Mouse (Mus musculus): ENCODE measurements around the gene Cdc25b. TPM values are rescaled to one million over a fixed set of nuclear protein-coding genes. Genes with fewer than 3 reads are reported as not detected.
A peak's percentile ranks its signal among the peaks of the same experiment; 100 is the strongest.

The Cdc25b gene
- polyA plus RNA-seq, 1 experiment from 2014 or later = 51.8 TPM

DNA sequence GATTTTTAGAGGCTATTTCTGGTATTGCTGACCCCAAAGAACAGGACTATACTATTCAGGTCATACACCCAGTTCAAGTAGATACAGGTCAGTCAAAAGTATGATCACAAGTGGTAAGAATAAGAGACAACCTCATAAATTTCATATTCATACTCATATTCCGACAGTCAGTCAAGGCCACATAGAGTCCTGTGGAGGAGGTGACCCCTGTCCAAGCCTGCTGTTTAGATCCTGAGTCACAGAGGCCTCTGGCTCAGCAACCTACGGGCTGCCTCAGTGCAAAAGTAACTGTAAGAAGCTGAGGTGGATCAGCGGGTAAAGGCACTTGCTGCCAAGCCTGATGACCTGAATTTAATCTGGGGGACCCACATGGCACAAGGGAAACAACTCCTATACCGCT, 32.7 kb upstream of the Cdc25b start:
- Histone ChIP-seq H3K4me2 (ENCODE audit: low read length) (no peak overlapping the region), H3K4me3 (ENCODE audit: low read depth, low read length) (no peak overlapping the region), H3K36me3 (ENCODE audit: control insufficient read depth, insufficient read depth, low read length) (peaks cover 32% of the 10 kb centered on the region), H3K4me1 (replicated peaks; ENCODE audit: control insufficient read depth, insufficient read depth, low read length) (peaks cover 5% of the 10 kb centered on the region), H3K27ac (ENCODE audit: low read depth) (no peak overlapping the region), H3K9me3 (ENCODE audit: control insufficient read depth, low read length) (no peaks in the 10 kb centered on the region), H3K27me3 (replicated peaks; ENCODE audit: control insufficient read depth, insufficient read depth, low read length) (no peaks in the 10 kb centered on the region), H3K9ac (ENCODE audit: low read length) (no peak overlapping the region)
- 96% methylated on average over 4 of the region's 4 CpGs for WGBS
- DNase-seq (ENCODE audit: low spot score) = no peak
- ATAC-seq (replicated peaks; ENCODE audit: low FRiP score, low TSS enrichment, low read depth) = no peak

DNA sequence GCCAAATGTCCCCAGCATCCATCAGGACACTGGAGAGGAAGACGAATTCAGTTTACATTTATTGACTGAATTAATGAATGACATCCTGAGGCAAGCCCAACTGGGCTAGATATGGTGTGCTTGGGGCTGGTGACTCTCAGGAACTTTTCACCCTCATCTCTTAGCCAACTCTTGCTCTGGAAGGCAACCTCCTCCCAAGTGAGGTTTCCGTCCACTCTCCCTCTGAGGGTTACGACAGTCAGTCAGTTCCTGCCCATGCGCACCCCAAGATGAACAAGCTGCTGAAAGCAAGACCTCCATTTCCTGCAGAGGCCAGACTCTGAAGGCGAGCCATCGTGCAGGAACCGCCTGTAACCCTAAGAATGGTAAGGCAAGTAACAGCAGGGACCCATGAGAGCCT, 29.8 kb upstream of the Cdc25b start:
- H3K4me3 ChIP-seq (ENCODE audit: low read depth, low read length) = no peak overlapping the region
- DNase-seq (ENCODE audit: low spot score) (no peak), ATAC-seq (replicated peaks; ENCODE audit: low FRiP score, low TSS enrichment, low read depth) (no peak)
- no peak overlapping the region for H3K4me2 ChIP-seq (ENCODE audit: low read length)
- no peaks in the 10 kb centered on the region for H3K9me3 ChIP-seq (ENCODE audit: control insufficient read depth, low read length)
- no peak overlapping the region for H3K27ac ChIP-seq (ENCODE audit: low read depth)
- no peaks in the 10 kb centered on the region for H3K27me3 ChIP-seq (replicated peaks; ENCODE audit: control insufficient read depth, insufficient read depth, low read length)
- no peak overlapping the region for H3K9ac ChIP-seq (ENCODE audit: low read length)
- peaks cover 15% of the 10 kb centered on the region; the same call in 1 of the 2 replicates for H3K36me3 ChIP-seq (ENCODE audit: control insufficient read depth, insufficient read depth, low read length)
- H3K4me1 ChIP-seq (replicated peaks; ENCODE audit: control insufficient read depth, insufficient read depth, low read length) = peaks cover 6% of the 10 kb centered on the region
- WGBS = 92% methylated on average over 7 of the region's 7 CpGs

DNA sequence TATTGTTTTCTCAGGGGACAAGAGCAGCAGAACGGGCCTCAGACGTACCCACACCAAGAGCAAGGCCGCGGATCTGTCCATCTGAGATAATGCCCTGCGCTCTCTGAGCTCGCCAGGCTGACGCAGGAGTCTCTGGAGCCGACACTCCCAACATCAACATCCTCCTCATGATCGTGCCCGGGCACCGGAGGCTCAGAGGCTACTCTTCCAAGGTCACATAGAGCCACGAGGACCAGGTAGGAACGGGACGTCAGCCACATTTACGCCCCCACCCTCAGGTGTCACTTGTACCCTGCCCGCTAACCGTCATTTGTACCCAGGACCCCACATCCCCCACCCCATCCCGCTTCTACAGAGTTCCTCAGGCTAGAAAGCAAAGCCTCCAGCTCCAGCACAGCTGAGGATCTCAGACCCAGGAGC, 27.2 kb upstream of the Cdc25b start:
- H3K9me3 ChIP-seq (ENCODE audit: control insufficient read depth, low read length) = no peaks in the 10 kb centered on the region
- ATAC-seq (replicated peaks; ENCODE audit: low FRiP score, low TSS enrichment, low read depth) (peak; percentile 36), DNase-seq (ENCODE audit: low spot score) (no peak)
- under 1% methylated on average over 18 of the region's 18 CpGs for WGBS
- peak overlapping the region; percentile 83 for H3K4me3 ChIP-seq (ENCODE audit: low read depth, low read length)
- H3K36me3 ChIP-seq (ENCODE audit: control insufficient read depth, insufficient read depth, low read length) = 0 out of 2 replicates have a peak, but pooled peaks cover 3% of the 10 kb centered on the region
- peak overlapping the region; percentile 96 for H3K27ac ChIP-seq (ENCODE audit: low read depth)
- H3K9ac ChIP-seq (ENCODE audit: low read length) = peak overlapping the region; percentile 77
- peaks cover 6% of the 10 kb centered on the region for H3K4me1 ChIP-seq (replicated peaks; ENCODE audit: control insufficient read depth, insufficient read depth, low read length)
- peak overlapping the region; percentile 94 for H3K4me2 ChIP-seq (ENCODE audit: low read length)
- H3K27me3 ChIP-seq (replicated peaks; ENCODE audit: control insufficient read depth, insufficient read depth, low read length) = no peaks in the 10 kb centered on the region

DNA sequence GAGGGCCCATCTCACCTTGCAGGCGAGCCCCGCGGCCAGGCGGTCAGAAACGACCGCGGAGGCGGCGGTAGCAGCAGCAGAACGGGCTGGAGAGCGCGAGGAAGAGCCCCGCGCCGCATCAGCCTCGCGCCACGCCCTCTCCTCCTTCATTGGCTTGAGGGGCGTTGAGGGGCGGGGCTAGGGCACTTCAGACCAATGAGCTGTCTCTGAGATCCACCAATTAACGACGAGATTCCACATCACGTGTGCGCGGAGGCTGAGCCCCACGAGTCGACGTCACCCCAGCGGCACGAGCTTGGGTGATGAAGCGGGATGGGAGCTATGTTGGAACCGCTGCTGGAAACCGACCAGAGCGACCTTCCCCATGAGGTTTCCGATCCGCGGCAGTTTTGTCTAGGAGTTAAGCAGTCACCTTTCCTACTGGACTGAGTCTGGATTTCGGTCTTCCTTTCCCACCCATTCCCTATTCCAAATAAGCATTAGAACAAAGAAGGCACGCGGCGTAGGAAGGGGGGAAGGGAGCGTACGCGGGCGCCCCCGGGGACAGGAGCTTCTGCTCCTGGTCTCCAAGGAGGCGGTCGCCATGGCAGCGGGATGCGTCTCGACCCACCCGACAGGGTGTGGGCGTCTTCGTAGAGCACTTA, 26.7 kb upstream of the Cdc25b start, which contains the start of gene 1700037H04Rik:
TSS of gene 1700037H04Rik (minus strand) at position 144 of the 644 bp plus-strand sequence.
- peak within 1 kb of the TSS; percentile 94 for H3K4me2 ChIP-seq (ENCODE audit: low read length)
- H3K27me3 ChIP-seq (replicated peaks; ENCODE audit: control insufficient read depth, insufficient read depth, low read length) = no peaks in the 10 kb centered on the region
- H3K9ac ChIP-seq (ENCODE audit: low read length) = peak within 1 kb of the TSS; percentile 77
- under 1% methylated on average over 54 of the region's 54 CpGs for WGBS
- DNase-seq (ENCODE audit: low spot score) (peak; percentile 94), ATAC-seq (replicated peaks; ENCODE audit: low FRiP score, low TSS enrichment, low read depth) (peak; percentile 96)
- no peaks in the 10 kb centered on the region for H3K36me3 ChIP-seq (ENCODE audit: control insufficient read depth, insufficient read depth, low read length)
- H3K4me3 ChIP-seq (ENCODE audit: low read depth, low read length) = peak within 1 kb of the TSS; percentile 83
- peak within 1 kb of the TSS; percentile 96 for H3K27ac ChIP-seq (ENCODE audit: low read depth)
- no peaks in the 10 kb centered on the region for H3K9me3 ChIP-seq (ENCODE audit: control insufficient read depth, low read length)
- peaks cover 6% of the 10 kb centered on the region for H3K4me1 ChIP-seq (replicated peaks; ENCODE audit: control insufficient read depth, insufficient read depth, low read length)

DNA sequence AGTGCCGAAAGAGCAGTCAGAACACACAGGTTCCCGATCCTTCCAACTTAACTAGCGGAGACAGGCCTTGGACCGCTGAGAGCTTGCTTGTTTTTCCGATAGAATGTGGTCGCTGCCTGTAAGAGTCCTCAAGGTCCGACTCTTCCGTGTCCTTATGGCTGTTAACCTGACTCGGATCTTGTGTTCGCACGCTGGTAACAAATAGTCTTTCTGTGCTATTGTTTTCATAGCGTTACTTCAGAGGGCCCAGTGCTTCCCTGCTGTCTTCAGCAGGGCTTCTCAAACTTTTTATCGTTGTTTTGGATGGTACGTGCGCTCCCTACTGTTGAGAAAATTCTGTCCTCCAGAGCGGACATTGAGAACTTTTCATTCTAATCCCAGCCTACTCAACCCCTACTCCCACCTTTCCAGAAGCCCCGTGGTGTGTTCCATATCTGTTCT, 26.1 kb upstream of the Cdc25b start:
- Histone ChIP-seq H3K4me3 (ENCODE audit: low read depth, low read length) (peak overlapping the region; percentile 83), H3K9ac (ENCODE audit: low read length) (peak overlapping the region; percentile 77), H3K27me3 (replicated peaks; ENCODE audit: control insufficient read depth, insufficient read depth, low read length) (no peaks in the 10 kb centered on the region), H3K4me1 (replicated peaks; ENCODE audit: control insufficient read depth, insufficient read depth, low read length) (peaks cover 6% of the 10 kb centered on the region), H3K9me3 (ENCODE audit: control insufficient read depth, low read length) (no peaks in the 10 kb centered on the region), H3K27ac (ENCODE audit: low read depth) (peak overlapping the region; percentile 96), H3K4me2 (ENCODE audit: low read length) (peak overlapping the region; percentile 94), H3K36me3 (ENCODE audit: control insufficient read depth, insufficient read depth, low read length) (no peaks in the 10 kb centered on the region)
- under 1% methylated on average over 17 of the region's 17 CpGs for WGBS
- DNase-seq (ENCODE audit: low spot score) = no peak
- peak; percentile 3; the same call in 1 of the 2 replicates for ATAC-seq (replicated peaks; ENCODE audit: low FRiP score, low TSS enrichment, low read depth)

DNA sequence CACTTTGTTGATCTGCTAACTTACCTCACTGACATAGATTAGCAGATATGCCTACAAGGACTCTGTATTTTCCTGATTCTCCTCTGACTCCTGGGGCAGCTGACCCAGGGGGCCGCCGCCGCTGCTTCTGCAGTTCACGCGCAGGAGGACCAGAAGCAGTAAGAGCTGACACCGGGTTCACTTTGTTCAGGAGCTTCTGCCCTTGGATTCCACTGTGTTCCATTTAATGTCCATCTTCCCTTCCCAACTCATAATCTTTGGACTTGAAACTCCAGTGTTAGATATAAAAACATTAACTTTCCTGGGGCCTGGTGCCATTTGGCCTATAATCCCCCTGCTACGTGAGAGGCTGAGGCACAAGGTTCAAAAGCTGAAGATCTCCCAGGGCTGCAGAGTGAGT, 22.8 kb upstream of the Cdc25b start:
- DNase-seq (ENCODE audit: low spot score) (no peak), ATAC-seq (replicated peaks; ENCODE audit: low FRiP score, low TSS enrichment, low read depth) (no peak)
- H3K4me1 ChIP-seq (replicated peaks; ENCODE audit: control insufficient read depth, insufficient read depth, low read length) = peaks cover 2% of the 10 kb centered on the region
- H3K36me3 ChIP-seq (ENCODE audit: control insufficient read depth, insufficient read depth, low read length) = no peaks in the 10 kb centered on the region
- H3K9me3 ChIP-seq (ENCODE audit: control insufficient read depth, low read length) = no peaks in the 10 kb centered on the region
- no peak overlapping the region for H3K9ac ChIP-seq (ENCODE audit: low read length)
- no peak overlapping the region for H3K4me3 ChIP-seq (ENCODE audit: low read depth, low read length)
- H3K27me3 ChIP-seq (replicated peaks; ENCODE audit: control insufficient read depth, insufficient read depth, low read length) = no peaks in the 10 kb centered on the region
- no peak overlapping the region for H3K4me2 ChIP-seq (ENCODE audit: low read length)
- H3K27ac ChIP-seq (ENCODE audit: low read depth) = no peak overlapping the region
- WGBS = 72% methylated on average over 7 of the region's 7 CpGs

DNA sequence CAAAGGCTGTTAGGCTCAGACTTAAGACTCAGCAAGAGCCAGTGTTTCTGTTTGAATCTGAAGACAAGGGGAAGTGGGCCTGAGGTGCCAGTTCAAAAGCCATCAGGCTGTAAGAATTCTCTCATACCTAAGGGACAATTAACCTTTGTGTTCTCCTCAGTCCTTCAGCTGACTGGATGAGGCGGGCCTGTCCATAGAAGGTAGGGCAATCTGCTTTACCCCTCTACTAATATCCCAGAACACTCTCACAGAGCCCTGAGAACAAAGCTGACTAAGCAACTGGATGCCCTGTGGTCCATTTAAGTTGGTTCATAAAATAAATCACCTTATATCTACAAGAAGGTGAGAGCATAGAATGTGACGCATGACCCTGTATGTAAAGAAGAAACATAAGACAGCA, 20.6 kb upstream of the Cdc25b start:
- no peaks in the 10 kb centered on the region for H3K4me1 ChIP-seq (replicated peaks; ENCODE audit: control insufficient read depth, insufficient read depth, low read length)
- ATAC-seq (replicated peaks; ENCODE audit: low FRiP score, low TSS enrichment, low read depth) = no peak
- DNase-seq (ENCODE audit: low spot score) = no peak
- no peaks in the 10 kb centered on the region for H3K9me3 ChIP-seq (ENCODE audit: control insufficient read depth, low read length)
- H3K27ac ChIP-seq (ENCODE audit: low read depth) = no peak overlapping the region
- H3K9ac ChIP-seq (ENCODE audit: low read length) = no peak overlapping the region
- 81% methylated on average over 2 of the region's 2 CpGs for WGBS
- H3K4me3 ChIP-seq (ENCODE audit: low read depth, low read length) = no peak overlapping the region
- no peaks in the 10 kb centered on the region for H3K36me3 ChIP-seq (ENCODE audit: control insufficient read depth, insufficient read depth, low read length)
- peaks cover 16% of the 10 kb centered on the region for H3K27me3 ChIP-seq (replicated peaks; ENCODE audit: control insufficient read depth, insufficient read depth, low read length)
- H3K4me2 ChIP-seq (ENCODE audit: low read length) = no peak overlapping the region

DNA sequence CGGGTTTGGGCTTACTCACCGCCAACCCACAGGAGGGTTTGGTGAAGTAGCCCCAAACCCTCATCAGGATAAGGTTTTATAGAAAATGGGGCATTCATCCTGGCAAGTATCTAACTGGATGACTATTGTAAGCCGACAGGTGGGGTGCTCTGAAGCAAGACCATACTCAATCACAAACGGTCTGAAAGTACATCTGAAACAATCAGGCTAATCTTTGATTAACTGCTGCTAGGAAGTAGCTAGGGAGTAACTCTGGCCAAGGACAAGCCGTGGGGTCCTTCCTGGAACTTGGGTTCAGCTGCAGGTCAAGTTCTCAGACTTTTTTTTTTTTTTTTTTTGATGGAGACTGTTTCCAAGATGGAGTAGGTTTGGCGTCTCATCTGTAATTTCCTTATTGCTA, 18.8 kb upstream of the Cdc25b start:
- Histone ChIP-seq H3K36me3 (ENCODE audit: control insufficient read depth, insufficient read depth, low read length) (no peaks in the 10 kb centered on the region), H3K9me3 (ENCODE audit: control insufficient read depth, low read length) (no peaks in the 10 kb centered on the region), H3K9ac (ENCODE audit: low read length) (no peak overlapping the region), H3K27ac (ENCODE audit: low read depth) (no peak overlapping the region), H3K27me3 (replicated peaks; ENCODE audit: control insufficient read depth, insufficient read depth, low read length) (peaks cover 34% of the 10 kb centered on the region), H3K4me3 (ENCODE audit: low read depth, low read length) (no peak overlapping the region), H3K4me2 (ENCODE audit: low read length) (no peak overlapping the region), H3K4me1 (replicated peaks; ENCODE audit: control insufficient read depth, insufficient read depth, low read length) (no peaks in the 10 kb centered on the region)
- no peak for DNase-seq (ENCODE audit: low spot score)
- no peak for ATAC-seq (replicated peaks; ENCODE audit: low FRiP score, low TSS enrichment, low read depth)
- WGBS = 78% methylated on average over 6 of the region's 6 CpGs

DNA sequence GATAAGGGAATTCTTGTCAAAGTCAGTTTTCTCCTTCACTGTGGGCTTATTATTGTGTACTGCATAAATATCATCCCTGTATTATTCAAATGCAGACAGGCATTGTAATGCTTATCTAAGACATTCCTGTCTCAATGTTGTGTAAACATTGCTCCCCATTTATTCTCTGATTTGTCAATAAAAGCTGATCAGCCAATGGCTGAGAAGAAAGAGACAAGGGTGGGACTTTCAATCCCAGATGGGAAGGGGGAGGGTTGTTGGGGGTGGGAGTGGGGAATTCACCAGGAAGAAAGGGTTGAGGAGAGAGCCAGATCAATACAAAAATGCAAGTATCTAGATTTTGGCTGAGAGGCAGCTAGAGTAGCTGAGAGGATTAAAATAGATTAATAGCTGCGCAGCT, 17.8 kb upstream of the Cdc25b start:
- Histone ChIP-seq H3K36me3 (ENCODE audit: control insufficient read depth, insufficient read depth, low read length) (no peaks in the 10 kb centered on the region), H3K4me1 (replicated peaks; ENCODE audit: control insufficient read depth, insufficient read depth, low read length) (no peaks in the 10 kb centered on the region), H3K27me3 (replicated peaks; ENCODE audit: control insufficient read depth, insufficient read depth, low read length) (peaks cover 38% of the 10 kb centered on the region), H3K4me3 (ENCODE audit: low read depth, low read length) (no peak overlapping the region), H3K4me2 (ENCODE audit: low read length) (no peak overlapping the region), H3K9me3 (ENCODE audit: control insufficient read depth, low read length) (no peaks in the 10 kb centered on the region), H3K27ac (ENCODE audit: low read depth) (no peak overlapping the region), H3K9ac (ENCODE audit: low read length) (no peak overlapping the region)
- 75% methylated on average over 1 of the region's 1 CpGs for WGBS
- no peak for ATAC-seq (replicated peaks; ENCODE audit: low FRiP score, low TSS enrichment, low read depth)
- no peak for DNase-seq (ENCODE audit: low spot score)

All from intestine, embryonic 14.5 days (tissue).